Mouse (Mus musculus) G1E (cell line): Measurements from ENCODE around the gene Plb1.

Experiments
- CTCF ChIP-seq: IDR thresholded peaks from 2 replicates; pipeline ENCODE4 v1.5.1; 2012; ENCODE audit warnings: low read depth, low read length, inconsistent platforms, mixed read lengths
- GATA1 ChIP-seq: IDR thresholded peaks from 2 replicates; pipeline ENCODE4 v1.6.1; 2012; ENCODE audit warnings: borderline replicate concordance, low read length, inconsistent platforms, mixed read lengths
- GATA2 ChIP-seq: IDR thresholded peaks from 2 replicates; pipeline ENCODE4 v1.6.1; 2012; ENCODE audit warnings: low read depth, low read length, inconsistent platforms, borderline replicate concordance
- TAL1 ChIP-seq: conservative IDR thresholded peaks from 2 replicates; pipeline ENCODE4 v1.6.1; 2012; ENCODE audit warnings: low read depth, low read length, inconsistent platforms, mixed read lengths

DNA sequence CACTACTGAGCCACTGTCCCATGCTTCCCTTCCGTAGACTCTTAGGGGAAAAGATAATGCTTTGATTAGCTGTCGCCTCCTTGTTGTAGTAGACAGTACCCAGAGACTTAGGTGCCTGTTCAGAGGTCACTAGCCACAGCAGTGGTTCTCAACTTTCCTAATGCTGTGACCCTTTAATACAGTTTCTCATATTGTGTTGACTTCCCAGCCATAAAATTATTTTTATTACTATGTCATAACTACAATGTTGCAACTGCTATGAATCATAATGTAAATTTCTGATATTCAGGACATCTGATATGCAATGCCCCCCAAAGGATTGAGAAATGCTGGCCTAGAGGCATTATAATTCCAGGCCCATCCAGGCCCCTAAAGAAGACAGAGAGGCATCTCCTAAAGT is 177.2 kb downstream of the Plb1 start:
- TF ChIP-seq CTCF (no peak), TAL1 (no peak), GATA1 (no peak), GATA2 (no peak)
